Mouse (Mus musculus) natural killer cell, adult 2 months (primary cell): ENCODE data around the gene Srebf2.
A peak's percentile ranks its signal among the peaks of the same experiment; 100 is the strongest.

ENCODE experiments used
- DNase-seq, 2 experiments: peaks; one replicate each; pipeline ENCODE4 v3.0.0; 2022; ENCODE audit warnings: low spot score in 2 of 2

Gene Srebf2

GRCm38 (mm10) chr15:82207105-82207459, 60.1 kb downstream of the Srebf2 start:
- DNase-seq = no peak

GRCm38 (mm10) chr15:82207504-82208219, 60.7 kb downstream of the Srebf2 start:
- no peak for DNase-seq

- DNase-seq = no peak
Measured at GRCm38 (mm10) chr15:82208307-82208706, 61.3 kb downstream of the Srebf2 start.

GRCm38 (mm10) chr15:82209295-82210050, 62.5 kb downstream of the Srebf2 start:
- no peak for DNase-seq

- no peak for DNase-seq
Measured at GRCm38 (mm10) chr15:82210801-82211200, 63.8 kb downstream of the Srebf2 start.

GRCm38 (mm10) chr15:82211281-82211680, 64.3 kb downstream of the Srebf2 start:
- no peak for DNase-seq

GRCm38 (mm10) chr15:82211911-82212751, 65.2 kb downstream of the Srebf2 start:
- no peak for DNase-seq

- DNase-seq = no peak
Measured at GRCm38 (mm10) chr15:82212752-82213063, 65.7 kb downstream of the Srebf2 start, which contains the start of gene Shisa8. Shisa8 (minus strand) TSS chr15:82212815.

GRCm38 (mm10) chr15:82213222-82213621, 66.2 kb downstream of the Srebf2 start:
- no peak for DNase-seq

GRCm38 (mm10) chr15:82215332-82216046, 68.5 kb downstream of the Srebf2 start:
- no peak for DNase-seq

- DNase-seq = no peak
Measured at GRCm38 (mm10) chr15:82216142-82216827, 69.3 kb downstream of the Srebf2 start.

GRCm38 (mm10) chr15:82217039-82217438, 70.1 kb downstream of the Srebf2 start:
- DNase-seq = no peak

GRCm38 (mm10) chr15:82217980-82218379, 71.0 kb downstream of the Srebf2 start:
- DNase-seq = no peak

- peak in 1 of 2 experiments; percentile 81 for DNase-seq
Measured at GRCm38 (mm10) chr15:82218778-82219666, 72.0 kb downstream of the Srebf2 start.

GRCm38 (mm10) chr15:82220003-82220675, 73.2 kb downstream of the Srebf2 start:
- no peak for DNase-seq

- no peak for DNase-seq
Measured at GRCm38 (mm10) chr15:82221104-82221860, 74.3 kb downstream of the Srebf2 start.

- DNase-seq = no peak
Measured at GRCm38 (mm10) chr15:82223251-82223650, 76.3 kb downstream of the Srebf2 start.

- DNase-seq = peak; percentile 66 to 83
Measured at GRCm38 (mm10) chr15:82223657-82224601, 76.9 kb downstream of the Srebf2 start, which contains the start of gene Tnfrsf13c. Tnfrsf13c (minus strand) TSS chr15:82224369.
